Mouse (Mus musculus): Measurements from ENCODE around the gene Ccdc61.
"Not testable (repeated sequence)": the region's sequence is repeated elsewhere in the genome, so short reads cannot be mapped to it uniquely, and the experiment has no call there.

Gene Ccdc61

GRCm38 (mm10) chr7:18916254-18916653 is 6.0 kb upstream of the Ccdc61 start:
- DNase-seq (ENCODE audit: low read depth, low spot score): no peak

GRCm38 (mm10) chr7:18909797-18910196 is 418 bp downstream of the Ccdc61 start:
- DNase-seq (ENCODE audit: low read depth, low spot score): no peak

- DNase-seq (ENCODE audit: low read depth, low spot score): no peak
These were observed 5.2 kb downstream of the Ccdc61 start for GRCm38 (mm10) chr7:18904971-18905370.

- no peak for DNase-seq (ENCODE audit: low read depth, low spot score)
These were observed 7.7 kb downstream of the Ccdc61 start for GRCm38 (mm10) chr7:18902486-18902885.

- no peak for DNase-seq (ENCODE audit: low read depth, low spot score)
These were observed 9.7 kb downstream of the Ccdc61 start for GRCm38 (mm10) chr7:18900513-18900912.

GRCm38 (mm10) chr7:18896536-18896935 is 13.7 kb downstream of the Ccdc61 start:
- DNase-seq (ENCODE audit: low read depth, low spot score): no peak

GRCm38 (mm10) chr7:18893651-18894430 is 16.4 kb downstream of the Ccdc61 start:
- DNase-seq (ENCODE audit: low read depth, low spot score): peak; percentile 57

- DNase-seq (ENCODE audit: low read depth, low spot score): no peak
These were observed 17.2 kb downstream of the Ccdc61 start for GRCm38 (mm10) chr7:18893009-18893408.

GRCm38 (mm10) chr7:18891872-18892599 is 18.2 kb downstream of the Ccdc61 start:
- DNase-seq (ENCODE audit: low read depth, low spot score): peak; percentile 85

- DNase-seq (ENCODE audit: low read depth, low spot score): no peak
These were observed 19.4 kb downstream of the Ccdc61 start for GRCm38 (mm10) chr7:18890848-18891247.

- DNase-seq (ENCODE audit: low read depth, low spot score): no peak
These were observed 23.3 kb downstream of the Ccdc61 start for GRCm38 (mm10) chr7:18886963-18887362.

- DNase-seq (ENCODE audit: low read depth, low spot score): no peak
These were observed 25.3 kb downstream of the Ccdc61 start for GRCm38 (mm10) chr7:18884745-18885422.

GRCm38 (mm10) chr7:18883991-18884744 is 26.0 kb downstream of the Ccdc61 start:
- DNase-seq (ENCODE audit: low read depth, low spot score): no peak

GRCm38 (mm10) chr7:18878691-18879090 is 31.5 kb downstream of the Ccdc61 start:
- DNase-seq (ENCODE audit: low read depth, low spot score): no peak

GRCm38 (mm10) chr7:18875372-18875771 is 34.8 kb downstream of the Ccdc61 start:
- DNase-seq (ENCODE audit: low read depth, low spot score): no peak

- peak; percentile 86 for DNase-seq (ENCODE audit: low read depth, low spot score)
These were observed 37.0 kb downstream of the Ccdc61 start for GRCm38 (mm10) chr7:18873253-18873652.

- no peak for DNase-seq (ENCODE audit: low read depth, low spot score)
These were observed 37.4 kb downstream of the Ccdc61 start for GRCm38 (mm10) chr7:18872816-18873215.

GRCm38 (mm10) chr7:18872014-18872802 is 38.0 kb downstream of the Ccdc61 start:
- DNase-seq (ENCODE audit: low read depth, low spot score): peak; percentile 35

- not testable (repeated sequence) for DNase-seq (ENCODE audit: low read depth, low spot score)
These were observed 39.2 kb downstream of the Ccdc61 start, which contains the start of gene Pglyrp1 for GRCm38 (mm10) chr7:18871031-18871430. TSS of gene Pglyrp1 (plus strand) at chr7:18871331.

GRCm38 (mm10) chr7:18868491-18868890 is 41.7 kb downstream of the Ccdc61 start:
- no peak for DNase-seq (ENCODE audit: low read depth, low spot score)

- no peak for DNase-seq (ENCODE audit: low read depth, low spot score)
These were observed 47.4 kb downstream of the Ccdc61 start for GRCm38 (mm10) chr7:18862801-18863200.

Measured in forelimb bud, embryonic 11.5 days (tissue).